Mouse (Mus musculus): ENCODE measurements around the gene Adam19.

- TF ChIP-seq CTCF (conservative IDR thresholded peaks at IDR 0.05; ENCODE audit: insufficient read depth, insufficient read length, low read depth, low read length) (peak; percentile 71), POLR2A (IDR thresholded peaks at IDR 0.05; ENCODE audit: low read depth, low read length) (no peak)
Measured at GRCm38 (mm10) chr11:46128548-46128945, 72.8 kb downstream of the Adam19 start.
